ENCODE assay signal across 11 mouse cellular contexts in genomic region chr10:93283258-93283657, GRCm38 (mm10). TPM values are rescaled to one million over a fixed set of nuclear protein-coding genes. Genes with fewer than 3 reads are reported as not detected.
DNase-seq lines count a peak whose midpoint lies in the region; ATAC-seq and TF ChIP-seq lines count a peak whose summit lies in the region.
"Had no signal": no experiment of that assay in that cellular context is flagged by ENCODE, and none has a peak within 500 bp of the region (broad histone marks: within the 10 kb centered on the region; RNA-seq: fewer than 3 reads in every experiment).

No protein-coding gene starts in this region.

- ATAC-seq in intestine, postnatal 0 days: no peak
- ATAC-seq in intestine, embryonic 15.5 days: no peak
- ATAC-seq in stomach, postnatal 0 days (ENCODE audit: low FRiP score, low TSS enrichment): no peak

- no peak overlapping the region for H3K4me2 ChIP-seq in intestine, postnatal 0 days (replicated peaks; ENCODE audit: low read depth)
- H3K4me2 ChIP-seq in intestine, embryonic 15.5 days (replicated peaks): no peak overlapping the region
- no peak overlapping the region for H3K4me2 ChIP-seq in stomach, postnatal 0 days (replicated peaks; ENCODE audit: low read depth)
- H3K4me2 ChIP-seq: midbrain, embryonic 11.5 days had no signal

- no peak for TF ChIP-seq POLR2A in testis, adult 2 months (IDR thresholded peaks at IDR 0.05; ENCODE audit: control insufficient read depth, low read depth, low read length)

- TF ChIP-seq EP300 in stomach, postnatal 0 days (optimal IDR thresholded peaks at IDR 0.05): no peak

- H3K27me3 ChIP-seq in intestine, postnatal 0 days (replicated peaks; ENCODE audit: control insufficient read depth, insufficient read depth, low read length): no peaks in the 10 kb centered on the region
- H3K27me3 ChIP-seq in intestine, embryonic 15.5 days (replicated peaks): no peaks in the 10 kb centered on the region
- H3K27me3 ChIP-seq in testis, adult 2 months (ENCODE audit: control insufficient read depth, insufficient read depth, low read length): no peaks in the 10 kb centered on the region
- no peaks in the 10 kb centered on the region for H3K27me3 ChIP-seq in stomach, postnatal 0 days (ENCODE audit: control insufficient read depth, insufficient read depth, low read length)

- peak; percentile 58 for TF ChIP-seq CTCF in intestine, postnatal 0 days (IDR thresholded peaks at IDR 0.05; ENCODE audit: low read depth)
- TF ChIP-seq CTCF in testis, adult 2 months (IDR thresholded peaks at IDR 0.05; ENCODE audit: control insufficient read depth, insufficient read depth, insufficient replicate concordance, low read depth, low read length): peak; percentile 46; the same call in 1 of the 2 replicates
- TF ChIP-seq CTCF in stomach, postnatal 0 days (IDR thresholded peaks at IDR 0.05; ENCODE audit: low read depth): peak; percentile 62

- no peak overlapping the region for H3K4me3 ChIP-seq in intestine, postnatal 0 days (ENCODE audit: low read depth, low read length)
- H3K4me3 ChIP-seq in intestine, embryonic 15.5 days (replicated peaks): no peak overlapping the region
- H3K4me3 ChIP-seq in testis, adult 2 months (ENCODE audit: control insufficient read depth, low read depth, low read length): no peak overlapping the region
- no peak overlapping the region for H3K4me3 ChIP-seq in stomach, postnatal 0 days (ENCODE audit: low read depth, low read length)
- H3K4me3 ChIP-seq: embryonic facial prominence, embryonic 10.5 days; limb, embryonic 10.5 days had no signal

- no peaks in the 10 kb centered on the region for H3K9me3 ChIP-seq in intestine, postnatal 0 days (ENCODE audit: control insufficient read depth)
- no peaks in the 10 kb centered on the region for H3K9me3 ChIP-seq in intestine, embryonic 15.5 days
- no peaks in the 10 kb centered on the region for H3K9me3 ChIP-seq in stomach, postnatal 0 days (ENCODE audit: control insufficient read depth, low read length)
- H3K9me3 ChIP-seq: embryonic facial prominence, embryonic 10.5 days; limb, embryonic 10.5 days had no signal

- no peak overlapping the region for H3K27ac ChIP-seq in intestine, postnatal 0 days (ENCODE audit: low read depth, low read length)
- no peak overlapping the region for H3K27ac ChIP-seq in intestine, embryonic 15.5 days
- no peak overlapping the region for H3K27ac ChIP-seq in testis, adult 2 months (ENCODE audit: control insufficient read depth, insufficient read depth, low read depth, low read length)
- H3K27ac ChIP-seq in stomach, postnatal 0 days (replicated peaks): no peak overlapping the region
- H3K27ac ChIP-seq: embryonic facial prominence, embryonic 10.5 days had no signal

- no peaks in the 10 kb centered on the region; the same call in 1 of the 2 replicates for H3K36me3 ChIP-seq in intestine, postnatal 0 days (ENCODE audit: control insufficient read depth, insufficient read depth)
- H3K36me3 ChIP-seq in intestine, embryonic 15.5 days: no peaks in the 10 kb centered on the region
- H3K36me3 ChIP-seq in testis, adult 2 months (ENCODE audit: control insufficient read depth, insufficient read depth, low read length): no peaks in the 10 kb centered on the region
- H3K36me3 ChIP-seq in stomach, postnatal 0 days (ENCODE audit: control insufficient read depth, insufficient read depth, low read length): no peaks in the 10 kb centered on the region

- H3K4me1 ChIP-seq in intestine, postnatal 0 days (replicated peaks; ENCODE audit: control insufficient read depth, insufficient read depth, low read length): no peaks in the 10 kb centered on the region
- no peaks in the 10 kb centered on the region for H3K4me1 ChIP-seq in intestine, embryonic 15.5 days (replicated peaks)
- no peaks in the 10 kb centered on the region for H3K4me1 ChIP-seq in testis, adult 2 months (ENCODE audit: control insufficient read depth, insufficient read depth, low read length)
- H3K4me1 ChIP-seq in stomach, postnatal 0 days (replicated peaks; ENCODE audit: control insufficient read depth, insufficient read depth): no peaks in the 10 kb centered on the region

- 72% methylated on average over 4 of the region's 4 CpGs for WGBS in intestine, postnatal 0 days
- WGBS in intestine, embryonic 15.5 days: 69% methylated on average over 4 of the region's 4 CpGs
- WGBS in stomach, postnatal 0 days: 76% methylated on average over 4 of the region's 4 CpGs

- no peak overlapping the region for H3K9ac ChIP-seq in intestine, postnatal 0 days (ENCODE audit: low read depth, low read length)
- no peak overlapping the region for H3K9ac ChIP-seq in intestine, embryonic 15.5 days
- H3K9ac ChIP-seq in stomach, postnatal 0 days (ENCODE audit: low read length): no peak overlapping the region

- DNase-seq in testis, postnatal 10 days (ENCODE audit: low spot score): no peak
- peak; percentile 84 for DNase-seq in R1 (ENCODE audit: low read depth, low spot score)
- DNase-seq in stomach, postnatal 0 days (ENCODE audit: low spot score): no peak
- DNase-seq in adrenal gland, adult 2 months: no peak
- no peak for DNase-seq in adrenal gland, adult (ENCODE audit: inconsistent age in 2 of 2, low spot score in 1 of 2)

RNA-seq across cellular contexts. Expression of gene Elk3, which starts 27.7 kb away (rescaled TPM):
- 14.2 and 16.4 TPM in 2 replicates for polyA plus RNA-seq in intestine, postnatal 0 days (2015; fragmentation: Nextera tagmentation; extraction: Ambion mirVana)
- 21.9 and 22.3 TPM in 2 replicates for polyA plus RNA-seq in intestine, embryonic 15.5 days (2015; fragmentation: Nextera tagmentation; extraction: Ambion mirVana)
- 2.2 and 2.9 TPM in 2 replicates for polyA plus RNA-seq in testis, adult 2 months (2012; rRNA removed)
- polyA plus RNA-seq in stomach, postnatal 0 days (2015; fragmentation: Nextera tagmentation; extraction: Ambion mirVana): 11.3 and 12.5 TPM in 2 replicates
- 10 to 100 TPM; 31.1 to 51.5 TPM for total RNA-seq in adrenal gland, adult 2 months (2021)
- polyA plus RNA-seq in adrenal gland, adult 2 months (2012; rRNA removed): 54.3 and 59.5 TPM in 2 replicates
